Mouse (Mus musculus) hindbrain, embryonic 13.5 days (tissue): ENCODE data around the gene Tmem104. TPM values are rescaled to one million over a fixed set of nuclear protein-coding genes. Genes with fewer than 3 reads are reported as not detected.

Experiments used
- ATAC-seq: fragments of 200-750 bp; cut with Nextera tagmentation; 2 replicates; pipeline ENCODE4 v1.8.0; 2017; ENCODE audit warnings: moderate TSS enrichment; ENCODE audit not compliant: low FRiP score
- H3K27ac ChIP-seq: fragments of 300-500 bp; sonication (generic); 2 replicates; pipeline ENCODE4 v1.5.1; 2015; ENCODE audit warnings: inconsistent platforms, mild to moderate bottlenecking, moderate library complexity
- H3K27me3 ChIP-seq: fragments of 300-500 bp; sonication (generic); 2 replicates; pipeline ENCODE4 v1.6.1; 2015; ENCODE audit warnings: mild to moderate bottlenecking, inconsistent platforms
- H3K36me3 ChIP-seq: fragments of 300-500 bp; sonication (generic); 2 replicates; pipeline ENCODE4 v1.6.1; 2015; ENCODE audit warnings: mild to moderate bottlenecking, inconsistent platforms
- H3K4me1 ChIP-seq: fragments of 300-500 bp; sonication (generic); replicated peaks from 2 replicates; pipeline ENCODE4 v1.6.1; 2015; ENCODE audit warnings: inconsistent platforms
- H3K4me2 ChIP-seq: fragments of 300-500 bp; sonication (generic); 2 replicates; pipeline ENCODE4 v1.6.1; 2015; ENCODE audit warnings: inconsistent platforms, mild to moderate bottlenecking, moderate library complexity
- H3K4me3 ChIP-seq: fragments of 300-500 bp; sonication (generic); 2 replicates; pipeline ENCODE4 v1.5.1; 2015; ENCODE audit warnings: mild to moderate bottlenecking, inconsistent platforms
- H3K9ac ChIP-seq: fragments of 300-500 bp; sonication (generic); 2 replicates; pipeline ENCODE4 v1.6.1; 2015; ENCODE audit warnings: mild to moderate bottlenecking, inconsistent platforms
- H3K9me3 ChIP-seq: fragments of 300-500 bp; sonication (generic); 2 replicates; pipeline ENCODE4 v1.6.1; 2016; ENCODE audit warnings: inconsistent platforms
- WGBS: fragments of 180-500 bp; shearing (Covaris S2); methylation state at CpG from one replicate; pipeline ENCODE4 v1.1.7; 2015; 5-methylcytosine and 5-hydroxymethylcytosine counted together
- polyA plus RNA-seq: library from polyadenylated mRNA; unstranded; fragments of >200 nt; fragmentation: Nextera tagmentation; extraction: Ambion mirVana; gene quantifications from 2 replicates; pipeline ENCODE4 v1.2.1, GENCODE M21; 2015

The Tmem104 gene
- polyA plus RNA-seq, 1 experiment from 2014 or later, result 12.1 TPM

GRCm38 (mm10) chr11:115172825-115173287 lies 14.4 kb upstream of the Tmem104 start:
- Histone ChIP-seq H3K27ac (no peak overlapping the region), H3K9ac (peak overlapping the region; percentile 8; the same call in 1 of the 2 replicates), H3K36me3 (no peaks in the 10 kb centered on the region), H3K27me3 (peaks cover 42% of the 10 kb centered on the region), H3K9me3 (no peaks in the 10 kb centered on the region), H3K4me3 (no peak overlapping the region), H3K4me1 (peaks cover 70% of the 10 kb centered on the region), H3K4me2 (0 out of 2 replicates have a peak overlapping the region, but pooled peaks have one; percentile 8)
- WGBS, result 22% methylated on average over 4 of the region's 4 CpGs
- 0 out of 2 replicates have a peak, but pooled peaks have one; percentile 19 for ATAC-seq

GRCm38 (mm10) chr11:115173549-115174339 lies 13.5 kb upstream of the Tmem104 start:
- no peak overlapping the region for H3K4me3 ChIP-seq
- peaks cover 79% of the 10 kb centered on the region for H3K4me1 ChIP-seq
- no peak for ATAC-seq
- 18% methylated on average over 16 of the region's 16 CpGs for WGBS
- H3K9ac ChIP-seq, result no peak overlapping the region
- peaks cover 42% of the 10 kb centered on the region for H3K27me3 ChIP-seq
- no peaks in the 10 kb centered on the region for H3K9me3 ChIP-seq
- no peak overlapping the region for H3K4me2 ChIP-seq
- H3K27ac ChIP-seq, result no peak overlapping the region
- H3K36me3 ChIP-seq, result no peaks in the 10 kb centered on the region

- H3K9ac ChIP-seq, result no peak overlapping the region; the same call in 1 of the 2 replicates
- H3K36me3 ChIP-seq, result no peaks in the 10 kb centered on the region
- peaks cover 84% of the 10 kb centered on the region for H3K4me1 ChIP-seq
- no peaks in the 10 kb centered on the region for H3K9me3 ChIP-seq
- ATAC-seq, result no peak
- peak overlapping the region; percentile 40 for H3K27ac ChIP-seq
- H3K4me3 ChIP-seq, result no peak overlapping the region
- peaks cover 36% of the 10 kb centered on the region for H3K27me3 ChIP-seq
- WGBS, result 73% methylated on average over 24 of the region's 24 CpGs
- H3K4me2 ChIP-seq, result no peak overlapping the region
Observed at GRCm38 (mm10) chr11:115176399-115177190, 10.7 kb upstream of the Tmem104 start.

- Histone ChIP-seq H3K36me3 (no peaks in the 10 kb centered on the region), H3K4me2 (peak overlapping the region; percentile 13; the same call in 1 of the 2 replicates), H3K27ac (peak overlapping the region; percentile 40), H3K27me3 (peaks cover 26% of the 10 kb centered on the region), H3K9ac (peak overlapping the region; percentile 29), H3K4me1 (peaks cover 79% of the 10 kb centered on the region), H3K4me3 (no peak overlapping the region), H3K9me3 (no peaks in the 10 kb centered on the region)
- ATAC-seq, result peak; percentile 64
- WGBS, result 34% methylated on average over 10 of the region's 10 CpGs
Observed at GRCm38 (mm10) chr11:115177559-115178195, 9.6 kb upstream of the Tmem104 start.

GRCm38 (mm10) chr11:115178766-115179165 lies 8.5 kb upstream of the Tmem104 start:
- 85% methylated on average over 2 of the region's 2 CpGs for WGBS
- Histone ChIP-seq H3K9ac (no peak overlapping the region; the same call in 1 of the 2 replicates), H3K9me3 (no peaks in the 10 kb centered on the region), H3K36me3 (no peaks in the 10 kb centered on the region), H3K4me2 (no peak overlapping the region), H3K4me3 (no peak overlapping the region), H3K27ac (peak overlapping the region; percentile 60; the same call in 1 of the 2 replicates), H3K4me1 (peaks cover 68% of the 10 kb centered on the region), H3K27me3 (peaks cover 16% of the 10 kb centered on the region)
- ATAC-seq, result no peak

- H3K4me3 ChIP-seq, result no peak overlapping the region
- H3K27me3 ChIP-seq, result peaks cover 12% of the 10 kb centered on the region; the same call in 1 of the 2 replicates
- H3K36me3 ChIP-seq, result no peaks in the 10 kb centered on the region
- H3K4me2 ChIP-seq, result no peak overlapping the region
- H3K9me3 ChIP-seq, result no peaks in the 10 kb centered on the region
- ATAC-seq, result peak; percentile 57; the same call in 1 of the 2 replicates
- peaks cover 64% of the 10 kb centered on the region for H3K4me1 ChIP-seq
- WGBS, result 64% methylated on average over 6 of the region's 6 CpGs
- H3K9ac ChIP-seq, result no peak overlapping the region; the same call in 1 of the 2 replicates
- peak overlapping the region; percentile 60; the same call in 1 of the 2 replicates for H3K27ac ChIP-seq
Observed at GRCm38 (mm10) chr11:115179191-115179590, 8.1 kb upstream of the Tmem104 start.

- peaks cover 57% of the 10 kb centered on the region for H3K4me1 ChIP-seq
Observed at GRCm38 (mm10) chr11:115179881-115180280, 7.4 kb upstream of the Tmem104 start.

GRCm38 (mm10) chr11:115181913-115182638 lies 5.2 kb upstream of the Tmem104 start:
- Histone ChIP-seq H3K9me3 (no peaks in the 10 kb centered on the region), H3K27me3 (0 out of 2 replicates have a peak, but pooled peaks cover 3% of the 10 kb centered on the region), H3K4me1 (peaks cover 46% of the 10 kb centered on the region), H3K4me2 (no peak overlapping the region), H3K36me3 (no peaks in the 10 kb centered on the region), H3K9ac (no peak overlapping the region; the same call in 1 of the 2 replicates), H3K4me3 (no peak overlapping the region), H3K27ac (no peak overlapping the region)
- WGBS, result 20% methylated on average over 12 of the region's 12 CpGs
- no peak for ATAC-seq

More at GRCm38 (mm10) chr11:115179881-115180280, 7.4 kb upstream of the Tmem104 start:
- Histone ChIP-seq H3K36me3 (no peaks in the 10 kb centered on the region), H3K4me3 (no peak overlapping the region), H3K9ac (no peak overlapping the region), H3K4me2 (no peak overlapping the region), H3K9me3 (no peaks in the 10 kb centered on the region), H3K27ac (peak overlapping the region; percentile 60), H3K27me3 (0 out of 2 replicates have a peak, but pooled peaks cover 5% of the 10 kb centered on the region)
- no peak for ATAC-seq
- 81% methylated on average over 6 of the region's 6 CpGs for WGBS

GRCm38 (mm10) chr11:115184973-115185372 lies 2.3 kb upstream of the Tmem104 start:
- Histone ChIP-seq H3K4me1 (peaks cover 30% of the 10 kb centered on the region), H3K27ac (no peak overlapping the region), H3K9ac (no peak overlapping the region), H3K36me3 (peaks cover 2% of the 10 kb centered on the region; the same call in 1 of the 2 replicates), H3K4me2 (no peak overlapping the region), H3K27me3 (no peaks in the 10 kb centered on the region), H3K9me3 (no peaks in the 10 kb centered on the region), H3K4me3 (no peak overlapping the region)
- ATAC-seq, result no peak
- 56% methylated on average over 4 of the region's 4 CpGs for WGBS

GRCm38 (mm10) chr11:115187693-115188092 lies 406 bp downstream of the Tmem104 start, which contains the start of gene Nat9:
Gene Nat9 (minus strand): TSS chr11:115187859.
- peak within 1 kb of the TSS; percentile 89 for H3K4me2 ChIP-seq
- peaks cover 14% of the 10 kb centered on the region for H3K36me3 ChIP-seq
- peak within 1 kb of the TSS; percentile 58 for H3K4me3 ChIP-seq
- 15% methylated on average over 12 of the region's 12 CpGs for WGBS
- peak within 1 kb of the TSS; percentile 76 for H3K27ac ChIP-seq
- ATAC-seq, result peak; percentile 44
- peak within 1 kb of the TSS; percentile 82 for H3K9ac ChIP-seq
- H3K27me3 ChIP-seq, result no peaks in the 10 kb centered on the region
- H3K9me3 ChIP-seq, result no peaks in the 10 kb centered on the region
- H3K4me1 ChIP-seq, result peaks cover 23% of the 10 kb centered on the region
